Mouse (Mus musculus): ENCODE data around the gene Hp.

DNA sequence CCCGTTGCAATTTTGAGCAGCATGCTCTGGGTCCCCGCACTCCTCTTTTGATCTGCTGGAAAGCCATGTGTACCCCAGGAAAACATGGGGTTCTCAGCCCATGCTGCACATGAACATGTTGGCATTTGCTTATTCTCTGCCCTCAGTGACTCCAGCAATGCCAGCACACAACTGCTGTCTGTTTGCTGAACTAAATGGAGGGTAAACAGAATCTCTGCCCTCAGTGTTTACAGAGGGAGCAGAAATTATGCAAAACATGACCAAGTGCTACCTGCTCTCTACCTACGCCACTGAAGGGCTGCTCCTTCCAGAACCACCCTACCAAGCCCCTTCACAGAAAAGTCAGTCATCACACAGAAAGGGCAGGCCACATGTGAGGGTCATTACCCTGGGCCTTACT, 5.9 kb upstream of the Hp start:
- TF ChIP-seq CTCF (IDR thresholded peaks at IDR 0.05; ENCODE audit: control insufficient read depth, insufficient read depth, low read length) (no peak), POLR2A (IDR thresholded peaks at IDR 0.05; ENCODE audit: borderline replicate concordance, control insufficient read depth, low read depth, low read length) (no peak)

Measured in bone marrow, adult 2 months (tissue).